Mouse (Mus musculus) right cerebral cortex, adult 2 months (tissue): ENCODE data around the gene Gm3233.
A peak's percentile ranks its signal among the peaks of the same experiment; 100 is the strongest.
"Not testable (repeated sequence)": the region's sequence is repeated elsewhere in the genome, so short reads cannot be mapped to it uniquely, and the experiment has no call there.

Experiments used
- DNase-seq, 2 experiments: peaks; one replicate each; pipeline ENCODE4 v3.0.0; 2021 to 2022; ENCODE audit warnings: low spot score in 2 of 2

Gm3233 gene

GRCm38 (mm10) chr10:77759582-77759981 is at the start of gene Gm3233:
TSS of gene Gm3233 (minus strand) at chr10:77759682.
- DNase-seq: not testable (repeated sequence)

GRCm38 (mm10) chr10:77804095-77804494 is 44.6 kb upstream of the Gm3233 start:
- DNase-seq: no peak

- no peak for DNase-seq
These were observed 39.5 kb upstream of the Gm3233 start, which contains the start of gene Gm19668 for GRCm38 (mm10) chr10:77798921-77799508. TSS of gene Gm19668 (minus strand) at chr10:77799133.

GRCm38 (mm10) chr10:77798164-77798920 is 38.9 kb upstream of the Gm3233 start:
- not testable (repeated sequence) for DNase-seq

GRCm38 (mm10) chr10:77797677-77798076 is 38.2 kb upstream of the Gm3233 start:
- no peak for DNase-seq

- DNase-seq: no peak
These were observed 35.5 kb upstream of the Gm3233 start, which contains the start of gene Gm9639 for GRCm38 (mm10) chr10:77794976-77795375. TSS of gene Gm9639 (minus strand) at chr10:77795076.

- no peak for DNase-seq
These were observed 29.1 kb upstream of the Gm3233 start for GRCm38 (mm10) chr10:77788621-77789020.

- DNase-seq: peak in 1 of 2 experiments; percentile 12
These were observed 28.4 kb upstream of the Gm3233 start, which contains the start of gene Gm7137 for GRCm38 (mm10) chr10:77787876-77788275. TSS of gene Gm7137 (minus strand) at chr10:77788200.

GRCm38 (mm10) chr10:77783396-77783795 is 23.9 kb upstream of the Gm3233 start:
- not testable (repeated sequence) for DNase-seq

- DNase-seq: not testable (repeated sequence)
These were observed 23.0 kb upstream of the Gm3233 start, which contains the start of gene Gm3250 for GRCm38 (mm10) chr10:77782442-77782841. TSS of gene Gm3250 (minus strand) at chr10:77782542.

GRCm38 (mm10) chr10:77776844-77777243 is 17.4 kb upstream of the Gm3233 start, which contains the start of gene Gm7138:
TSS of gene Gm7138 (minus strand) at chr10:77776944.
- not testable (repeated sequence) for DNase-seq

GRCm38 (mm10) chr10:77772142-77772541 is 12.7 kb upstream of the Gm3233 start:
- DNase-seq: not testable (repeated sequence)

GRCm38 (mm10) chr10:77771225-77771624 is 11.7 kb upstream of the Gm3233 start, which contains the start of gene Gm3238:
TSS of gene Gm3238 (minus strand) at chr10:77771325.
- DNase-seq: not testable (repeated sequence)

- no peak for DNase-seq
These were observed 10.2 kb upstream of the Gm3233 start for GRCm38 (mm10) chr10:77769727-77770126.

- DNase-seq: no peak
These were observed 6.0 kb downstream of the Gm3233 start for GRCm38 (mm10) chr10:77753448-77753847.

- DNase-seq: not testable (repeated sequence)
These were observed 7.2 kb downstream of the Gm3233 start for GRCm38 (mm10) chr10:77752312-77752711.

GRCm38 (mm10) chr10:77751254-77751653 is 8.2 kb downstream of the Gm3233 start, which contains the start of gene Gm9736:
TSS of gene Gm9736 (minus strand) at chr10:77751354.
- DNase-seq: not testable (repeated sequence)

- not testable (repeated sequence) for DNase-seq
These were observed 8.8 kb downstream of the Gm3233 start for GRCm38 (mm10) chr10:77750686-77751085.

- not testable (repeated sequence) for DNase-seq
These were observed 17.4 kb downstream of the Gm3233 start, which contains the start of gene Gm18596 for GRCm38 (mm10) chr10:77741924-77742688. TSS of gene Gm18596 (minus strand) at chr10:77742638.

- no peak for DNase-seq
These were observed 20.6 kb downstream of the Gm3233 start for GRCm38 (mm10) chr10:77738929-77739328.

- DNase-seq: no peak
These were observed 23.6 kb downstream of the Gm3233 start for GRCm38 (mm10) chr10:77735928-77736327.

GRCm38 (mm10) chr10:77729241-77729640 is 30.2 kb downstream of the Gm3233 start:
- DNase-seq: no peak
